Mouse (Mus musculus) layer of hippocampus, adult 11-12 months (tissue): ENCODE data around the gene Cyfip2.

Experiments used
- DNase-seq: peaks from one replicate; pipeline ENCODE4 v3.0.0; 2022; ENCODE audit warnings: low spot score

Cyfip2 gene

DNA sequence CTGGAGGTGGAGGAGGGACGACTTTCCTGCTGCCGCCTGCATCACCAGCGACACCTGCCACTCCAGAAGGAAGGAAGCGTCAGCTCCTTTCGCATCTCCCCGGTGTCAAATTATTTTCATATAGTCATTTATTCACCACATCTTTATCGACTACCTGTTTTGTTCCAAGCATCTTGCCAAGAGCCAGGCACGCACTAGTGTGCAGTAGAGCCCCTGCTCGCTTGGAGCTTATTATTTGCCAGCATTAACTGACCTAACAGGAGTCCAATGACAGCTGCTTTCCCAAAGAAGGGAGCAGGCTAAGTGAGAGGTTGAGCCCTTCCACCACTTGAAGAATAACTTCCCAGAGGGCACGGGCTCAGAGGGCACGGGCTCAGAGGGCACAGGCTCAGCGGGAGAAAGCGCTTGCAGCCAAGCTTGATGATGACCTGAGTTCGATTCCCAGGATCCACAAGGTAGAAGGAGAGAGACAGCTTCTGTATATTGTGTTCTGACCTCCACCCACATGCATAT, at the start of gene Cyfip2:
Cyfip2 (minus strand) TSS at position 337 of the 513 bp plus-strand sequence.
- no peak for DNase-seq

DNA sequence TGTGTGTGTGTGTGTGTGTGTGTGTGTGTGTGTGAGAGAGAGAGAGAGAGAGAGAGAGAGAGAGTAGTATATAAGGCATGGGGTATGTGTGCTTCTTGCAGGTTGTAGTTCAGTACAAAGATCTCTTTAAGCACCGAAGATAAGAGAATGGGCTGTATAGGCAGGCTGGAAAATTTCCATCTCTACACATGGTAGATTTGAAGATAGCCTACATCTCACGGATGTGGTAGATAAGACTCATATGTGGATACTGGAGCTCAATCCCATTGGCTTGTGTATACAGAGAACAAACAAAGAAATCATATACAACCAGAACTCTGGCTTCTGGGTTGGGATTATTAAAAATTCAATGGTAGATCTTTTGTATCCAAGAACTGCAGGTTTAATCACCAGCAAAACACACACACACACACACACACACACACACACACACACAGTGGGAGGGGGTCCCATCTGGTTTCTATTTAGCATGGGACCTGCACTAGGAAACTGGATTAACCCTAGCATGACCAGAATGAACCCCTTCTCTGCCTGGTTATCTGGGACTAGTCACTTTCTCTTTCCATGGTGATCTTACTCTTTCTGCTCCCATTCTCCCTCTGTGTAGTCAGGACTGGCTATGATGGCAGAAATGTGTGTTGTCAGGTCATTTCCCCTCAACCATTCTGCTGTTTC, 48.5 kb upstream of the Cyfip2 start:
- DNase-seq, result no peak

DNA sequence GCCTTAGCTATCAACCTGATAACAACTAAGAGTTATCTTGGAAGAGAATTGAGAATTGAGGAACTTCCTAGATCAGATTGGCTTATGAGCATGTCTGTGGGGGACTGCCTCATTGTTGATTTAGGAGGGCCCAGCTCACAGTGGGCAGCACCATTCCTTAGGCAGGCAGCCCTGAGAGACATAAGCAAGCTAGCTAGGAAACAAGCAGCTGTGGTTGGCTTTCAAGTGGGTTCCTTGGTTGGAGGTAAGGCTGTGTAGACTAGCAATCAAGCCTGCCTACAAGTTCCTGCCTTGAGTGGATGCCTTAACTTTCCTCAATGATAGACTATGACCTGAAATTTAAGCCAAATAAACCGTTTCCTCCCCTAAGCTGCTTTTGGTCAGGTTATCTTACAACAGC, 45.7 kb upstream of the Cyfip2 start:
- DNase-seq, result no peak

DNA sequence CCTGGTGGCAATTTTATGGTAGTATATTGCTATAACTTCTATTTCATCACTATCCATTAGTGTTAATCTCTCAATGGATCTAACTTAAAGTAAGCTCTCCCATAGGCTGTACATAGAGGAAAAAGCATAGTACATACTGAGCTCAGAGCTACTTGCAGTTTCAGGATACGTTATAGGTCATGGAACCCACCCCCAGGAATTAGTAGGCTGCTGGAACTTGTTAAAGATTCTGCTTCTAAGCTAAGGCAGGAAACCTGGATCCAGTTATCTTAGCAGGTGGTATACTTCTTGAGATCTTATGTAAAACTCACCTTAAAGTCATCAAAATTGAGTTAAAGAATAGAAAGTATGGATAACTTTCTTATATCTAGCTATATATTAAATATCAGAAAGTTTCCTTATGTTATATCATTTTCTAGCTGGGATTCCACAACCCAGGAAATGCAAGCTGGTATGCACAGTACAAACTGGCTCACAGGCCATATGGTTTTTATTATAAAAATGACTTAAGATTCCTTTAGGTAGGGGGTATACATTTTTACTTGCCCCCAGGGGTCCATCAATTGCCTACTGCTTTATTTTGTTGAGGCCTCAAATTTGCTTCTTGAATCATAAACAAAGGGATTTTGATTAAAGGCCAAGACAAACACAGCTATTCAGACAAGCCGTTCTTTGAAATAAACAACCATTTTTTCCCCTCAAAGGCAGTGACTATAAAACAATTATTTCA, 37.2 kb upstream of the Cyfip2 start:
- no peak for DNase-seq

GRCm38 (mm10) chr11:46348416-46348815, 35.8 kb upstream of the Cyfip2 start:
- no peak for DNase-seq

DNA sequence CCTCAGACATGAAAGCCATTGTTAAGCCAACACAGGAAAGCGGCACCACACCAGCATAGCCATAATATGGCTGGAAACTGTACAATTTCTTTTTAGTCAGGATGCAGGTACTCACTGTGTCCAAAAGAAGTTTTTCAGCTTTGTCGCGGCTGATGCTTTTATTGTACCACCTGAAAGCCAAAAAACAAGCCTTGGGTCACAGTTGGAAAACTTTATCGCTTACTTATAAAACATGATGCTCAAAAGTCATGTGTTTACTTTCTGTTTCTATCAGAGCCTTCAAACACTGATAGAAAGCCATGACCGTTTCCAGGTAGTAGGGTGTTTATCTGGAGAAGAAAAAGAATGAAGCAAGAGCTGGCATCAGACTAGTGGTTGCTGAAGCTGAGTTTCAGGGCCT, 35.1 kb upstream of the Cyfip2 start:
- no peak for DNase-seq

GRCm38 (mm10) chr11:46343886-46344546, 31.4 kb upstream of the Cyfip2 start:
- DNase-seq, result no peak

GRCm38 (mm10) chr11:46341960-46342359, 29.3 kb upstream of the Cyfip2 start:
- DNase-seq, result no peak

- DNase-seq, result no peak
These were observed 23.4 kb upstream of the Cyfip2 start for GRCm38 (mm10) chr11:46336020-46336419.

GRCm38 (mm10) chr11:46332217-46332616, 19.6 kb upstream of the Cyfip2 start:
- no peak for DNase-seq

DNA sequence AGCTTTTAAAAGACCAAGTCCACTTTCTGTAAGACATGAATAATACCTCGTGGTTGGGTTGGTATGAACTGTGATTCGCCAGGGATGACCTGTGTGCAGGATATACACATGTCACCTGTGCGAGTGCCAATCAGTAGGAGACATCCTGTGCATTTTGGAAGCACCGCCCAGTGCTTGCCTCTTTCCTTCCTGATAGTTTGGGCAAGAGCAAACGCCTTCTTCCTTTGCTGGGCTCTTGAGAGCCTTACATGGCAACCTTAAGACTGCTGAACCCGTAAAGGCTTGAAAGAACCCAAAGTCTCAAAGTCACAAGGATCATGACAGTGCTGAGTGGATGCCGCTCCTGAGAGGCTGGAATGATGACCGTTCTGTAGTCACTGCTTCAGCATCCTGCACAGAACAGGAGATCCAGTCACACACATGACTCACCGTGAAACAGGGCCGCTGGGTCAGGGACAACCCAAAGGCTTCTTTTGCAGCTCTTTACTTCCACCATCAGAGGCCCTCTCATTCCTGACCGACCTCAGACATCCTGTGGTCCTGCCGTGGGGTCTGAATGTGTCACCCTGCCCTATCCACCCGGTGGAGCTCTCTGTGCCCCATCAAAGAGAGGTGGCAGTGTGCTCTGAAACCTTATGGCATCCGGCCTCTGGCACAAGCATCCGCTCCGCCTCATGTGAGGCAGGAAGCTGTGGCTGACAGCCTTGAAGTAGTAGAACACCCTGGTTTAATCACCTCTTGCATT, 13.8 kb upstream of the Cyfip2 start:
- DNase-seq, result no peak

DNA sequence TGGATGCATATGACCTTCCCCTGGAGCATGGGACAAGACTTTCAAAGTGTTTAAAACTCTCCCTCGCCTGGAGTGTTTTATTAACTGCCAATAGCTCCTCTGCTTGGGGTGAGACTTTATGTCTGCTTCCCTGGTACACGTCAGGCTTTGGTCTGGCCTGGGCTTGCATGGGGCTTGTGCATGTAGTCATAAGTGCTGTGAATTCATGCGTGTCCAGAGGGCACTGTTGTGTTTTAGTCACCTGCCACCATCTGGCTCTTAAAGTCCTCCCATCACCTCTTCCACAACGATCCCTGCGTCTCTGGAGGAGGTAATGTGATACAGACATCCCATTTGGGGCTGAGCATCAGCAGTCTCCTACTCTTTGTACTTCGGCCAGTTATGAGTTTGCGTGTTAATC, 8.9 kb upstream of the Cyfip2 start:
- DNase-seq, result no peak

DNA sequence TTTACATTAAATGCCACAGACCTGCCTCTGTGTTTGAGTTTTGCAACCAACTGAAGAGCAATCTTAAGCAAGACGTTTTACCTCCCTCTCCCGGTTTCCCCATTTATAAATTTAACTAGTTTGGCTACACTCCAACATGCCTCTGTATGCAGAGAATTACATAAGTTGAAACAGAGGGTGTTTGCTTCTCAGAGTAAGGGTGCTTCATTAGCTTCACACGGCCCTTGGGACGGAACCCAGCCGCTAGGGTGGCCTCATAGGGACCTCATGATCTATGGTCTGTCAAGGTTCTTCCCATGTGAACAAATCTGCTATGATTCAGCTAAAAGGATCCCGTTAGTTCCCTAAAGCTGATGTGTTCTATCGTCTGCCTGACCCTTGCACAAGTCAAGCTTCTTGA, 1.9 kb upstream of the Cyfip2 start:
- DNase-seq, result no peak

DNA sequence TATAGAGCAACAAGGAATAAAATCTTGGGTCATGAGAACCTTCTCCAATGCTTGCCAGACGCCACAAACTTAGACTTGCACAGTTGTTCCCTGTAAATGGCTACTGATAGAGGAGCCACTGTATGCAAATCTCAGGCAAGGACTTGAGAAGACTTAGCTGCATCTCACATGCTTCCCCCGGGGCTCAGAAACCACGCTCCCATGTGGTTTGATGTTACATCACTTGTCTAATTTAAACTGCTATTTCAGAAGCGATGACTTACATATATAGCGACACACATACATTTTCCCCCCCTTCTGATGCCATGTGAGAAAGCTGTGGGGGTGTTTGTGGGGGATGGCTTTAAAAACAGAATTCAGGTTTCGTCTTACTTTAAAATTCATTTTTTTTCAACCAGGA, 1.2 kb upstream of the Cyfip2 start:
- no peak for DNase-seq

- DNase-seq, result peak; percentile 54
These were observed 746 bp downstream of the Cyfip2 start for GRCm38 (mm10) chr11:46311703-46312522.

GRCm38 (mm10) chr11:46311181-46311702, 1.4 kb downstream of the Cyfip2 start:
- DNase-seq, result peak; percentile 32

DNA sequence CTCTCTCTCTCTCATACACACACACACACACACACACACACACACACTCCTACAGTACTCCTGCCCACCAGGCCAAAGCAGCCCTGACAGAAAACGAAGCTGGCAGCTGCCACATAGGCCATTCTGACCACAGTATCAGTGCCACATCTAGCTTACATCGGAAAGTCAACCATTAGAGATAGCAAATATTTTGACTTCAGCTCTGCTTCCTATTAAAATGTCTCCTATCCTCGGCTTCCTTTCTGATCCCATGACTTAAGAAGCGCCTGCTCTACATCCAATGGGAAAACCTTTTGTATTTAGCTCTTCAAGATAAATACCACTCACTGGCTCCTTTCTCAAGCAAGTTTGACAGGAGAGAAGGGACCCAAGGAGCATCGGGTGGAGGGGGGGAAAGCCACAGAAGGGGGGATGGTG, 2.0 kb downstream of the Cyfip2 start:
- no peak for DNase-seq

DNA sequence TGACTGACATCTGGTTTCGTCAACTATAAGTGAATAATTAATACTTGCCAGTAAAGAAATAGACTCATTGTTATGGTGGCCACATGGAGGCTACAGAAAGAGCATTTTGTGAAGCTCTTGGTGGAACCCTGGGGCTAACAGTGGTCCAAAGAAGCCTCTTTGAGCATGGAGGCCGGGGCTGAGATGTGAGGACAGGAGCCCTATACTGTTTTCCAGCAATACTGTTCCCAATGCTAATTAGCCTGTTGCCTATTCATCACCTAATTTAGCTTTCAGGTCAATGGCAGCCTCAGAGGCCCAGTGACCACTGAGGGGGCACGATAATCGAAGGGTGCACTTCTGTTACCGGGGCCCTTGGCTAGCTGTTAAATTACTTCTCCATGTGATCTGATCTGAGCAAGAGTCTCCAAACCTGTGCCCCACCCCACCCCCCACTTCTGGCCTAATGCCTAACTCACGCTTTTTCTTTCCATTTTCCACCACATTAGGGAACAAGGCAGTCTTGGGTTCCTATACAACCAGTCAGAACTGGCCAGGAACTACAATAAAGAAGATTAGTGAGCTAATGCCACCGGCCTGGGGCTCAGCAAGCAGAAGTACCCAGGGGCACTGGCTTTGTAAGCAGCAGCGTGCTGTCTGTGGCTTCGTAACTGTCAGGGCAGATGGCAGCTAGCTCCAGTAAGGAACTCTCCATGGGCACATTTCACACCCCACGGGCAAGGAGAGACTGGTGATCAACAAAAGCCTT, 2.7 kb downstream of the Cyfip2 start:
- no peak for DNase-seq

GRCm38 (mm10) chr11:46309111-46309741, 3.4 kb downstream of the Cyfip2 start:
- DNase-seq, result peak; percentile 53
